Mouse (Mus musculus) liver, embryonic 14.5 days (tissue): ENCODE results near the gene Tfdp2.

Source experiments
- CTCF ChIP-seq: IDR thresholded peaks from 2 replicates; pipeline ENCODE4 v1.5.1; 2016; ENCODE audit warnings: antibody characterized with exemption, low read depth, control low read depth
- EP300 ChIP-seq: IDR thresholded peaks from 2 replicates; pipeline ENCODE4 v1.6.1; 2016; ENCODE audit warnings: antibody characterized with exemption, low read depth

GRCm38 (mm10) chr9:96207428-96207827 is 11.4 kb downstream of the Tfdp2 start:
- no peak for TF ChIP-seq EP300
- TF ChIP-seq CTCF: no peak
